Mouse (Mus musculus): ENCODE data around the gene Cdh11. TPM values are rescaled to one million over a fixed set of nuclear protein-coding genes. Genes with fewer than 3 reads are reported as not detected.

Cdh11 gene
- total RNA-seq (2015) (0.12 TPM in 2 replicates), total RNA-seq (2017) (not detected in 2 replicates)

DNA sequence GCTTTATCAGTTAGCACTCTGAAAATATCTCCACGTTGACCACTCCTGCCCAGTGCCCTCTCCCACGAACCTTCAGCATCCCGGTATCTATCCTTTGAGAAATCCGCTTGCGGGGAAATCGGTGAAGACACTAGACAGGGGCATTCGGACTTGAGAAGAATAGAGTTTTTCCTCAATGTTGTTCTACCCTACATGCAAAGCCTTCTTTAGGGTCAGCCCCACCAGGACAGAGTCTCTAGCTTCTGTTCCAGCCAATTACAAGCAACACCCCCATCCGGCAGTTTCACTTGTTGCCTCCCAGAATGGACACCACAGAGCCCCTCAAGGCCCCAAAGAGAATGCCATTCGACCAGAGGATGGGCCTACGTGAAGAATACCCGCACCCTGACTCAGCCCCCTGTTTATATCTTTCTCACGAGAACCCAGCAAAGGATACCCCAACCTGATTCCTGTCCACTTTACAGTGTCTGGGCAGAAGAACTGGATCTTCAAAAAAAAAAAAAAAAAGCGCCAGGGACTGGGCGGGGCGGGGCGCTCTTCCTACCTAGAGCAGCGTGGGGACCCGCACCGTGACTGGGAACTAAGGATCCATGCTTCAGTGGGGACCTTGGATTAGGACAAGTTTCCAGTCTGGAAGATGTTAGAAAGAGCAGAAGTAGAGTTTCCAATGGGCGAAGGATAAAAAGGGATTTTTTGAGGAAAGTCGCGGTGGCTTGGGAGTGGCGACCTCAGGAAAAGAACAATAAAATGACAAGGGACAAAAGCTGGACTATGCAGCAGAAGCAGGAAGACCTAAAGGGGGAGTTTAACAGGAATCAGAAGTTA, at the start of gene Cdh11:
Gene Cdh11 (minus strand): TSS at position 51 of the 825 bp plus-strand sequence.
- no peak for ATAC-seq (replicated peaks; ENCODE audit: poor library complexity)

DNA sequence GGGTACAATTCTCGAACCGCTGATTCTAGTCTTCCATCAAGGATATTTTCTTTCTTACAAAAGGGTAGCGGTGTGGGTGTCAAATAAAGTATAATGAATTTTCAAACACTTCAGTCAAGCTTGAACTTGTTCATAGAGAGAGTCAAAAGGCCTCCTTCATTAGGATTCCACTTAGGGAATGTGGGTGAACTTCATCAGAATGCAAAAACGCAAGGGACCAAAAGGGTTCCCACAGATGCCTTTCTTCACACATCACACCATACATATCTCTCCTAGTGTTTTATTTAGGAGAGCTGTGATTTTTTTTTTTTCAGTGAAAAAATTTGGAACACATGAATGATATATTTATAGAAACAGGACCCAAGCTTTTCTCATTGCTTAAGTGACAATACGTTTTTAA, 28.5 kb upstream of the Cdh11 start:
- no peak for ATAC-seq (replicated peaks; ENCODE audit: poor library complexity)

DNA sequence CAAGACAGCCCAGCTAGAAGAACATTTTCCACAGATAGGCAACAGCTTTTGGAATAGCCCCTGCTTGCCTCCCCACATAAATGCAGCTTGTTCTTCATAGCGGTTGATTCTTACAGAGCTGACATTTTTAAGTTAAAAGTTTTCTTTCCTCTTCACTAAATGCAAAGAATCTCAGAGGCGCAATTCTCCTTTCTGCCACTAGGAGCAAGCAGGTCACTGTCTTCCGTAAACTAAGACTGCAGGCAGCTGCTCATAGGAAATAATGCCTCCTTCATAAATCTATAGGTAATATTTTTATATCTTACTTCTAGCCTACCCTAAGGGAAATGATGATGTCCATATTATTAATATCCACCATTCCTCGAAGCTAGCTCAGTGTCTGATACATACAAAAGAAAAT, 4.9 kb upstream of the Cdh11 start:
- ATAC-seq (replicated peaks; ENCODE audit: poor library complexity), result 0 out of 2 replicates have a peak, but pooled peaks have one; percentile 29

DNA sequence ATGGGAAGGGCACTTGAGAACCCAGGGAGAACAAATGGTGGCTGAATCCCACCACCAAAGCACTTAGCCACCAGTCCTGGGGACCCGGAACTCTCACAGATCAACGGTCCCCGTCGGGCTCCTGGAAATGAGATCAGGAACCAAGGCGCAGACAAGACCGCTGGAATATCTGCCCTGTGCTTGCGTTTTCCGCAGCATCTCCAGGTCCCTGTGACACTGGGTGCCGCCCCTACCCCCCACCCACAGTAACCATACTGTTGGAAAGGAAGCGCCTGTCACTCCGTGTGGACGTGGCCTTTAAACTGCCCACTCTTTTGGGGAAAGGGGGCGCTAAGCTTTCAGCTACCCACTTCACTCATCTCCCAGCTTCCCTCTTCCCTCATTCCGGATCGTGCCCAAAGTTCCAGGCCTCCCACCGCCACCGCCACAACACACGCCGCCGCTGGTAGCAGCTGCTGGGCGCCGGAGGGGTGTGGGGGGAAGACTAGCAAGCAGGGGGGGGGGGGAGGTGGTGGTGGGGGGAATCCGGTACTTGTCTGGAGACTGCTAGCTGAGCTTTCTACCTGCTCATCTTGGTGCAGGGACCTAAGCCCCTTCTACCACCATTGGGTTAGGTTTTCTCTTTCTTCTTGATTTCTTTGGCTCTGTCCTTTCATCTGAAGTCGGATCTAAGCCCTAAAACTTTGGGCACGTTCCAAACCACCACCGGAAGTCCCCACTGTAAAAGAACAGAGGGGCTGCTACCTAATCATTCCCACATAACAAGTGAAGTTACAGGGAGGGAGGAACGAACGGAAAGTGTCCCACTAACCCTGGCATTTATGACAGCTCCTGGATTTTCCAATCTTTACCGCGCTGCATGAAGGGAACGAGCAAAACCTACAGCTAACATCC, 1.3 kb upstream of the Cdh11 start:
- no peak for ATAC-seq (replicated peaks; ENCODE audit: poor library complexity)

DNA sequence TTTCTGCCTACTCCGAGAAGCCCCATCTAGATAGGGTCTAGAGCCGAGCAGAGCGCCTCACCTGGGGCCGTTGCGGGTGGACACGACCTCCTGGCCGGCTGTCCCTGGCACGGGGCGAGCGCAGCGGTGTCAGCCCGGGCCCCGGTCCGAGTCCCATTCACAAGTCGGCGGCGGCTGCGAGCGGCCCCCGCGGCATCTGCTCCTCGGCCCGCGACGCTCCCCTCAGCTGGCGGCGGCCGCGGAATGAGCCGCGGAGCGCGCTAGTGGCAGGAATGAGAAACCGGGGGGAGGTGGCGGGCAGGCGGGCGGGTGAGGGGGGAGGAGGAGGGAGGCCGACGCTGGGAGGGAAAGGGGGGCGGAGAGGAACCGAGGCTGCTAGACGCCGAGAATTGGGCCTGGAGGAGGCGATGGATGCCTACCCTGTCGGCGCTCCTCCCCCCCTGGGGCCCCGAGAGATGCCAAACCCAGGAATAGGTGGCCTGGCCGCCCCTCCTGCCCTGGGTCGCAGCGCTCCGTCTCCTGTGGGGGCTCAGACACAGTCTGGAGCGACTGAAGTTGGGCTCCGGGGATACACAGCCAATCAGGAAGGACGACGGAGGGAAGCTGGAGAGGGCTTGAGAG, 497 bp downstream of the Cdh11 start:
- no peak for ATAC-seq (replicated peaks; ENCODE audit: poor library complexity)

DNA sequence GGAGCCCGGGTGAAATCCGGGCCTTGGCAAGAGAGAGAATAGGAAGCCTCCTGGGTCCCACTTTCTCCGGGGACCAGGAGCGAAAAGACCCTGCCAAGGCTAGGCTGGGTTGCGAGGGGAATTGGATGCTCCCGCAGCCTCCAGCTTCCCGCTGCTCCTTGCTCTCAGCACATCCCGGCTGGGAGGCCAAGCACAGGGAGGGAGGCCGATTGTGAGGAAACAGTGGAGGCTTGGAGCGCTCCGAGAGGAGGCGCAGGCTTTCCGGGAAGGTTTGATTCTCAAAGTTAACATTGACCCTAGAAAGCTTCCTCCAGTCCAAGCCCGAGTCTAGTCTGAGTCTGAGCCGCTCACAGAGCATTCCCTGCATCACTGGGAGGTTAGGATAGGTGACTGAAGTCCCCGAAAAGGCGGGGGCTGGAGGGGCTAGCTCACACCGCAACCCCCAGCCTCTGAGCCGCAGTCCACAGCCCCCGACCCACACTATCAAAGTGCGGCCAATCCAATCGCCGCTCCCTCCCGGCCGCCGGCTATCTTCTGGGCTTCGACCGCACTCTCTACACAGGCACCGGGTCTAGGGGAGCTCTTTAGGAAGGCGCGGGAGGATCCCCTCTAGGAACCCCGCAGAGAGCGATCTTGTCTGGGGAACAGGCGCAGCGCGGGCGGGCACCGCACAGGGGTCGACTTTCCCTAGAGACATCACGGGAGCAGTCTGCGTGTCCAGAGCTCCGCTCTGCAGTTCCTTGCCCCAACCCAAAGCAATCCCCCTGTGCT, 1.4 kb downstream of the Cdh11 start:
- no peak for ATAC-seq (replicated peaks; ENCODE audit: poor library complexity)

DNA sequence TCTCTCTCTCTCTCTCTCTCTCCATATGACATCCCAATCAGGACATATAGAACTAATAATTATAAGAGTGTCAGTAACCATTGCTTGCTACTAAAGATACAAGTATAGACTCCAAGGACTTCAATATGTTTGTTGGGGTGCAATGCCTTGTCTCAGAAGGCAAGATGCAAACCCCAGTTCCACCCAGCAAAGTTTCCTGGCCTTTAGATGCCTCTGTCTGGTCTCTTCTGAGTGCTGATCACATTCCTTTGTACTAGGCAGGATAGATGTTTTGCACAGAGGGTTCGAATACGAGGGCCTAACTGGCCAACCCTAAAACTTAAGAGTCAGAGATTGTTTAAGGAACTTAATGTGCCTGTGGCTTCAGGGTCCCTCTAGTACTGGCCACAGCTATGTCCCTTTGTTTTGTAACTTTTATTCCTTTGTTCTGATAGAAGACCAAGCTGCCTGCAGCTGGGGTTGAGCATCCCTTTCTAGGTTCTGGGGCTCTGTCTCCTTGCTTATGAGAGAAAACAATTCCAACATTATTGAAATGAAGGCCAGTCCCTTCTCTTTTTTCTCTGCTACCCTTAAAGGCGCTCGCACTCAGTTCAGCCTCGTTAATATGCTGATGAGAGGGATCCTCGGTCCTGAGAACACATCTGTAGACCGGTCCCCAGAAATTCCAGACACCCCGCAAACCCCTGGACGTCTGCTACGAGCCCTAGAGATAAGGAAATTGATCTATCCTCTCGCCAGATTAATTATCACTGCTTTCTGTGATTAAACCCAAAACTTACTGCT, 2.5 kb downstream of the Cdh11 start:
- ATAC-seq (replicated peaks; ENCODE audit: poor library complexity), result no peak

DNA sequence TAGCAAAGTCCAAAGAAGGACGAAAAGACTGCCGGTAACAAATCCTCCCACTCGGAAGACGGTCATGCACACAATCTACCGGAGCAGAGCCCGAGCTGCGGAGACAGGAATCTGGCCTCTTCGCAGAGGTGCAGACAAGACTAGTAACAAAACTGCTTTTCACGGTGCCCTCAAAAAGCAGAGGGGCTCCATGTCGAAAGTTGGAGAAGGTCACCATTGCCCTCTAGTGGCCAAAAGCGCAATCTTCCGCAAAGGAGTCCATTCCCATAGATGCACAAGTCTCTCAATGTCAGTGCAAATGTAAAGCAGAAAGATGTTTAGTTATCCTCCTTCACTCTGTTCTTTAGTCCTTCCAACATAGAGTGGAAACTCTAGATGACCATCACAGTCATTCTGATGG, 4.5 kb downstream of the Cdh11 start:
- peak; percentile 85 for ATAC-seq (replicated peaks; ENCODE audit: poor library complexity)

DNA sequence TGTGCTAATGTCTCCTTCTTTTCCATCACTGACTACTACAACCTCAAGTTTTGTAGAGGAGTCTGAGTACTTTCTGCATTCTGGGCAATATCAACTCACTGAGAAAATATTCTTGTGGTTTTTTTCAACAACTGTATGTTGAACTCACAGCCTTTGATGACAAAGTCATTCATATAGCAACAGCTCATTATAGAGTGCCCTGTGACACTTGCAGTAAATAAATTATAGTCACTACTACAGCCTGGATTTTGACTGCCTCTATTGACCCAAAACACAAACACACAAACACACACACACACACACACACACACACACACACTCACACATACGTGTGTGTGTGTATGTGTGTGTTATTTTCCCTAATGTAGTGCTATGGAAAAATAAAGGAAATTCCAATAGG, 10.8 kb downstream of the Cdh11 start:
- ATAC-seq (replicated peaks; ENCODE audit: poor library complexity), result no peak

DNA sequence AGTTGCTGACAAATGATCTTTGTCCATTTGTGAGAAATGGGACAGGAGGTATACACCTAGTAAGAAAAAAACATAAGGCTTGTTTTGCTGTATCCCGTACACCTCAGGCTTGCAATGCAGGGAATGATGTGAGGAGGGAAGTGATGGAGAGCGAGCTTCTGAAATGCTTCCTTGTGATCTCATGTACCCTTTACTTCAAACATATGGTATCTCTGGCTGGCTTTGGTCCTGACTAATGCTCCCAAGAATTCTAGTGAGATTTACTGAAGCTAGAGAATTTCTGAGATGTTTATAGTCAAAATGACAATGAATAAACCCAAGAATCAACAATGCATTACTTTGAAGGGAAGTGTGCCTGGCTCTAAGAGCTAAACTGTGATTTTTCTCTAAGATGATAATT, 14.0 kb downstream of the Cdh11 start:
- ATAC-seq (replicated peaks; ENCODE audit: poor library complexity), result no peak

DNA sequence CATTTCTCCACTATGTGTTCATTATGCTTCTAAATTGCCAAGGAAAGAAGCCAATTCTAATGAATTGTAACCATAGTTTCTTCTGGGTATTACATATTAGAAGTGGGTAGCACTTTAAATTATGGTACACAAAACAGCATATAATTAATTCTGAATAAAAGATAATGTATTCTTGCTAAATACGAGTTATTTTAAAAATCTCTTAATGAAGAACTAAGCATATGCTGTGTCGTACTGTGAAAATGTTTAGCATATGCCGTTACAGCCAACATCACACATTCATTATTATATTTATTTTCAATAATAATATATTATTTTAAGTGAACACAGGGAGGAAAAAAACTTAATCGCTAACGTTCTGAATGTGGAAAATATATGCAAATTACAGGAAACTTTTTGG, 31.6 kb downstream of the Cdh11 start:
- ATAC-seq (replicated peaks; ENCODE audit: poor library complexity), result no peak

DNA sequence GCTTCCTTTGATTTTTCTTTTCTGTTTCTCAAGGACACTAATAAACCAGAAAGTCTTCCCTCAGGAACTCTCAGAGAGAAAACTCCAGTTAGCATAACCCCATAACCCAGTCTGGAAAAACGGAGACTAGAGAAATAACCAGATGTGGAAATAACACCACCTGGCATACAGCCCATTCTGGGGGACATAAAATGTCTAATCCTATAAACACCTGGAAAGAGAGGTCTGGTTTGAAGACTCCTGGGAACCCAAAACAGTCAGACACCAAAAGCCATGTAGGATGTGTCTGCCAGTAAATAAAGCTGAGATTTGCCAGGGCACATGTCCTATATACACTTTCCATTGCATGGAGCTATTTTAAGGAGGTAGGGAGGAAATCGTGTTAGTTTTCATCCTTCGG, 42.5 kb downstream of the Cdh11 start:
- no peak for ATAC-seq (replicated peaks; ENCODE audit: poor library complexity)

DNA sequence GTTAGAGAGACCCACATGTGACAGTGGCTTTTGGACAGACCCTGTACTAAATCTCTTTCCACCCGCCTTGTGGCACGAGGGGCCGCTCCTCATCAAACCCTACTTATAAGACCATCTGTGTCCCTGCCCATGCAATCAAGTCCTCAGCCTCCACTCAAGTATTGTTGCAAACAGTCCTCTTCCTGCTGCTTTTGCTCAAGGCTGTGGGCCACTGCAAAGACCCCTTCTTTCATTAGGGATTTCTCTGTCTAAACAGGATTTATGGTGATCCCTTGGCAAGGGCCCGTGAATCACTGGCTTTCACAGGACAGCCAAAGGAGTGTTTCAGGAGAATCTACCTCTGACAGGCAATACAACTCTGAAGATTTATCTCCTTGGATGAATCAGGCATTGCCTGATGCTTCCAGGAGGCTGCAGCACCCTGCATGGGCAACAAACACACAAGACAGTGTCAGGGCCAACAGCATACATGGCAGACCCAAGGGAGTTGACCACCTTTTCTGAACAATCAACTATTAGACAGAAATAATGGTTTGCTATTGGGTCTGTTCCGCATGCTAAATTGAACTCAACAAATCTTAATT, 43.3 kb downstream of the Cdh11 start:
- ATAC-seq (replicated peaks; ENCODE audit: poor library complexity), result no peak

DNA sequence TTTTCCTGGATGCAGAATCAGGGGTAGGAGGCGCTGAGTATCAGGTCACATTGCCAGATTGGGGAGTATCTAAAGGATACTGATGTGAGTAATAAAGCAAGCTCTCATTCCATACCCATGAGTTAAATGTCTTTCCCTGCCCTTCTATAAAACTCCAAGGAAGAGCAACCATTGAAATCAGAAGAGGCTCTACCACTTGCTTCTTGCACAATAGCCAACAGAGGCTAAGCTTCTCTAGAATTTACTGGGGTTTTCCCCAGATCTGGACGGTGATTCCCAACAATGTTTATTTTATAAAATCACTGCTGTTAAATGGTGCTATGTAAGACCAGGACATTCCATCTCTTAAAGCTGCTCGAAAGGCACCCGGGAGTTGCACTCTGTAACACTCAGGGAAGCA, 44.5 kb downstream of the Cdh11 start:
- ATAC-seq (replicated peaks; ENCODE audit: poor library complexity), result no peak

DNA sequence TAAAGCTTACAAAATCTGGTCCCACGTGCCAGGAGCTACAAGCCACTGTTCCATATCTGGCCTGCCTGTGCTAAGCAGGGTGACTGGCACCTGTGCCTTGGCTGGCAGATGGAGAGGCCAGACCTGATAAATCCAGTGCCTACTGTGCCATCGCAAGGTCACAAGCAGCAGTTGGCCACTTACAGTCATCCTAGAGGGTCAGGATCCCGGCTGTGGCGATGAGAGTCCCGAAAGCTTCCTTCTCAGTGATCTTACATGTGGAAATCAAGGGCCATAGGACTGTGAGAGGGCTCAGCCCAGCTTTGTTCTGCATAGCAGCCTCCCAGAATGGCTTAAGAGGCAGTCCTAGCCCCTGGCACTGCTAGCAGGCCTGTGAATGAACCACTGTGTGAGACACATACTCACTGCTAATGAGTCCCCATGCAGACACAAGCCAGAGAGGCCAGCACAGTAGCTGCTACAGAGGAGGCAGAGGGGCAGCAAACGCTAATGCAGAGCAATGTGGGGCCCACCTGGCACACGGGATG, 46.4 kb downstream of the Cdh11 start:
- ATAC-seq (replicated peaks; ENCODE audit: poor library complexity), result no peak

DNA sequence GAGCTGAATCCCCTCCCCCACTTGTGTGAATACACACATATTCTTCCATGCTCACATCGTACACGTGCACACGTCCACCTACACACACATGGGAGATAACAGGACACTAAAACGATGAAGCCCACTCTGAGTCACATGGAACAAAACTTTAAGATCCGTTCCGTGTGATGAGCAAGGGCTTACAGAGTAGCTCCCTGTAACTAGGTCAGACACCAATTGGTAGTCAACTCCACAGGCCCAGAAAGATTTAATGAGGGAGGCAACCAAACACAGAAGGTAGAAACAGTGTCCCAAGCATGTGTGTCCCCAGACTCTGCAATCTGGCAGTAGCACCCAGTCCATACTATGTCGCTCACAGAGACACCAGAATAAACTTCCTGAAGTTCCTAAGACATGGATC, 47.0 kb downstream of the Cdh11 start:
- no peak for ATAC-seq (replicated peaks; ENCODE audit: poor library complexity)

DNA sequence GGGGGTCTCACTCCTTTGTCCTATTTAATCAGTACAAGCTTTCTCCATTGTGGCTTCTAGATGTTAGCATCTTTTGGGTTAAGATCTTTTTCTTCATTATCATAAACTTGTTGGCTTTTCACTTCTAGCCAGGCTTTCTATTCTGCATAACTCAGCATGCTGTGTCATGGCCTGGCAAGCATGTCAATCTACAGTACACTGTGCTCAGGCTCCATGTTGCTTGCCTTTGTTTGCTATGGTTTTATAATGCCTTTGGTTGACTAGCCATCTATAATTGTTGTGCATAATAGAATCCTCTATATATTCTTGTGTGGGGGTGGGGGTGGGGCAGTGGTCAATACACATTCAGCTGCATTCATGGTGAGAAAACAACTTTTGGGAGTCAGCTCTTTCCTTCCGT, 51.0 kb downstream of the Cdh11 start:
- ATAC-seq (replicated peaks; ENCODE audit: poor library complexity), result no peak

DNA sequence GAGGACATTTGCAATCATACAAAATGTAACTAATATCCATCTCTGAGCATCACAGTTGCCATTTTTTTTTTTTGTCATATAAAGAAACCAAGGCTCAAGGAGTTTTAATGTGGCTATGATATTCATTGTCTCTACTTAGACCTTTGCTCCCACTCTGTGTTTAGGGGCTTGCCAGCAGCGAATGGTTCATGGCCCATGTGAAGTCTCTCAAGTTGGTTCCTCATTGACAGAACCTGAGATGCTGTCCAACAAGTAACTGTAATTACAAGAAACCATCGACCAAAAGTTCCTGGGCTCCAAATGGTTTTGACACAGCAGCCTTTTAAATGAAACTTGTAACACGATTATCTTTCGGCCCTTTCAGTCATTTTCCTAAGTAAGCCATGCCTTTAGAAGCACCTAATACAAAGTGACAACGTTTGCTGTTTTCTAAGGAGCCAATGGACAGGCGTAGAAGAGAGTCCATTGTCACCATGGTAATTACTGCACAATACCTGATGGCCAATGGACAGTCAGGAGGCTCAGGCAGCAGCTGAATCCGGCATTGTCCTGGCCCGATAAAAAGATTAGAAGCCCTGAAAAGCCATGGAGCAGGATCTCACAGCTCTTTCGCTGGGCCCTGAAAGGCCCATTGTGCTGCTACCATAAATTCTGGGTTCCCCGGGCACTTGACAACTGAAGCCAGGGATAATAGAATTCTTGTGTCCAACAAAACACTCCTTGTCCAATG, 59.1 kb downstream of the Cdh11 start:
- ATAC-seq (replicated peaks; ENCODE audit: poor library complexity), result no peak

DNA sequence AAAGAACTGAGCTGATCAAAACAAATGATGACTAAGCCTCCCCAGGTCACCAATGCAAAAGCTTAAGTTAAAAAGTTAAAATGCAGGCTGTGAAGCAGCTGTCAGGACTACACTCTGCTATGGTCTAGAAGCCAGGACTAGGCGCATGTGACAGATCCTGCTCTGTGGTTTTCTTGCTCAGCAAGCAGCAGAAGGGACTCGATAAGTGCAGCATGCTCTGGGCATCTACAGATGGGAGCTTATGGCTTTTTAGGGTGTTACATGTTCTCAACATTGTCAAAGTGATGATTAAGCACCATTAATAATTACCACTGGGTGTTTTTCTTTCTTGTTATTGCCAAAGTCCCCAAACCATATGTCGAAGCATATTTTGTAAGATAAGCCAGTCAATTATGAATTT, 59.9 kb downstream of the Cdh11 start:
- no peak for ATAC-seq (replicated peaks; ENCODE audit: poor library complexity)
